Mouse (Mus musculus) granulocyte monocyte progenitor cell, adult 5-6 weeks (primary cell): ENCODE results near the gene Hinfp. TPM values are rescaled to one million over a fixed set of nuclear protein-coding genes. Genes with fewer than 3 reads are reported as not detected.
"Not testable (repeated sequence)": the region's sequence is repeated elsewhere in the genome, so short reads cannot be mapped to it uniquely, and the experiment has no call there.

Source experiments
- ATAC-seq: replicated peaks from 2 replicates; pipeline ENCODE4 v1.8.0; 2016; ENCODE audit warnings: mild to moderate bottlenecking, moderate TSS enrichment, inconsistent platforms; ENCODE audit not compliant: poor library complexity, severe bottlenecking
- total RNA-seq, 2 experiments: library from RNA; stranded (forward) in 1 of 2; stranded (reverse) in 1 of 2; fragments of 200-712, 200-1000 nt in 1 of 2; fragments of >200 nt in 1 of 2; fragmentation: Nextera tagmentation in 1 of 2; gene quantifications; 2 replicates each; pipeline ENCODE4 v1.2.3; 2014 to 2017

Hinfp gene
- 12.7 TPM in 2 replicates for total RNA-seq (2014; fragmentation: Nextera tagmentation)
- total RNA-seq (2017): 11.6 and 12.2 TPM in 2 replicates

GRCm38 (mm10) chr9:44305466-44306079 lies at the start of gene Hinfp:
Gene Hinfp, minus strand, starts transcription at chr9:44305671.
- peak; percentile 98 for ATAC-seq

- ATAC-seq: no peak
These were observed 47.7 kb upstream of the Hinfp start for GRCm38 (mm10) chr9:44353142-44353541.

GRCm38 (mm10) chr9:44352337-44352736 lies 46.9 kb upstream of the Hinfp start:
- no peak for ATAC-seq

- ATAC-seq: no peak
These were observed 45.9 kb upstream of the Hinfp start for GRCm38 (mm10) chr9:44351396-44351795.

- ATAC-seq: 0 out of 2 replicates have a peak, but pooled peaks have one; percentile 8
These were observed 43.1 kb upstream of the Hinfp start for GRCm38 (mm10) chr9:44348546-44348945.

- no peak for ATAC-seq
These were observed 42.1 kb upstream of the Hinfp start for GRCm38 (mm10) chr9:44347621-44348020.

- no peak for ATAC-seq
These were observed 41.7 kb upstream of the Hinfp start for GRCm38 (mm10) chr9:44347166-44347565.

GRCm38 (mm10) chr9:44345570-44346433 lies 40.3 kb upstream of the Hinfp start:
- no peak for ATAC-seq

GRCm38 (mm10) chr9:44343781-44344421 lies 38.4 kb upstream of the Hinfp start, which contains the start of gene Hmbs:
Gene Hmbs, minus strand, starts transcription at chr9:44344228.
- ATAC-seq: peak; percentile 89

- ATAC-seq: no peak
These were observed 37.8 kb upstream of the Hinfp start for GRCm38 (mm10) chr9:44343290-44343689.

GRCm38 (mm10) chr9:44342605-44343004 lies 37.1 kb upstream of the Hinfp start:
- ATAC-seq: no peak

- ATAC-seq: no peak
These were observed 36.7 kb upstream of the Hinfp start for GRCm38 (mm10) chr9:44342173-44342572.

GRCm38 (mm10) chr9:44341487-44341886 lies 36.0 kb upstream of the Hinfp start:
- no peak for ATAC-seq

- no peak for ATAC-seq
These were observed 33.1 kb upstream of the Hinfp start for GRCm38 (mm10) chr9:44338574-44338973.

GRCm38 (mm10) chr9:44337436-44338169 lies 32.1 kb upstream of the Hinfp start:
- no peak for ATAC-seq

- ATAC-seq: no peak
These were observed 31.5 kb upstream of the Hinfp start for GRCm38 (mm10) chr9:44336964-44337363.

GRCm38 (mm10) chr9:44336513-44336912 lies 31.0 kb upstream of the Hinfp start:
- not testable (repeated sequence) for ATAC-seq

GRCm38 (mm10) chr9:44336093-44336406 lies 30.6 kb upstream of the Hinfp start:
- no peak for ATAC-seq

GRCm38 (mm10) chr9:44335331-44336092 lies 30.0 kb upstream of the Hinfp start:
- ATAC-seq: peak; percentile 1; the same call in 1 of the 2 replicates
